Mouse (Mus musculus): ENCODE data around the gene Arhgap28.

DNA sequence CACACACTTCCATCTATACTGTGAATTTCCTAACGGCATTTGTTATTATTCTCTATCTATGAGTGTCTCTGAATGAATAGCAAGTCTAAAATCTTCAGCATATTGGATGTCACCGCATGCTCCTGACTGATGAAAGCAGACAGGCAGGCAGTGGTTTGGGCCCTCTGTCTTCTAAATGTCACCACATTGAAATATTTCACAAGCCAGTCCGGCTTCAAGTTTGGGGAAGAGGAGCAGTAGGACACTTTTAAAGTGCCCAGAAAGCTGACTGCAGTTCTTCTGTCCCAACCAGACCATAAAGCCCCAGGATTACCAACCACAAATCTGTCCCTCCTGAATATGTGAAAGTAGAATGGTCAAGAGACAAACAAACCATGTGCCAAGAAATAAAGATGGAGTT, 73.5 kb downstream of the Arhgap28 start:
- no peak for TF ChIP-seq CTCF (IDR thresholded peaks at IDR 0.05; ENCODE audit: low read depth)
- TF ChIP-seq EP300 (IDR thresholded peaks at IDR 0.05; ENCODE audit: low read depth), result no peak
